Mouse (Mus musculus): ENCODE data around the gene Foxd1.
A peak's percentile ranks its signal among the peaks of the same experiment; 100 is the strongest.

Gene Foxd1

GRCm38 (mm10) chr13:98354090-98354801, at the start of gene Foxd1:
Gene Foxd1 (plus strand): TSS chr13:98354242.
- DNase-seq (ENCODE audit: low read depth) = no peak

- no peak for DNase-seq (ENCODE audit: low read depth)
Measured at GRCm38 (mm10) chr13:98305257-98305656, 48.8 kb upstream of the Foxd1 start.

GRCm38 (mm10) chr13:98306393-98306792, 47.6 kb upstream of the Foxd1 start:
- no peak for DNase-seq (ENCODE audit: low read depth)

GRCm38 (mm10) chr13:98306852-98307475, 47.1 kb upstream of the Foxd1 start:
- no peak for DNase-seq (ENCODE audit: low read depth)

GRCm38 (mm10) chr13:98308004-98308403, 46.0 kb upstream of the Foxd1 start:
- DNase-seq (ENCODE audit: low read depth) = no peak

- no peak for DNase-seq (ENCODE audit: low read depth)
Measured at GRCm38 (mm10) chr13:98308724-98309123, 45.3 kb upstream of the Foxd1 start.

- no peak for DNase-seq (ENCODE audit: low read depth)
Measured at GRCm38 (mm10) chr13:98311597-98311996, 42.4 kb upstream of the Foxd1 start.

GRCm38 (mm10) chr13:98313631-98314030, 40.4 kb upstream of the Foxd1 start:
- no peak for DNase-seq (ENCODE audit: low read depth)

- DNase-seq (ENCODE audit: low read depth) = no peak
Measured at GRCm38 (mm10) chr13:98315124-98315523, 38.9 kb upstream of the Foxd1 start.

GRCm38 (mm10) chr13:98316140-98316479, 37.9 kb upstream of the Foxd1 start:
- no peak for DNase-seq (ENCODE audit: low read depth)

GRCm38 (mm10) chr13:98316480-98317245, 37.4 kb upstream of the Foxd1 start, which contains the start of gene Btf3:
Gene Btf3 (minus strand): TSS chr13:98317006.
- peak; percentile 87 for DNase-seq (ENCODE audit: low read depth)

- DNase-seq (ENCODE audit: low read depth) = no peak
Measured at GRCm38 (mm10) chr13:98317246-98317677, 36.8 kb upstream of the Foxd1 start.

GRCm38 (mm10) chr13:98317911-98318310, 36.1 kb upstream of the Foxd1 start:
- no peak for DNase-seq (ENCODE audit: low read depth)

GRCm38 (mm10) chr13:98325034-98325433, 29.0 kb upstream of the Foxd1 start:
- DNase-seq (ENCODE audit: low read depth) = no peak

- DNase-seq (ENCODE audit: low read depth) = no peak
Measured at GRCm38 (mm10) chr13:98332106-98332505, 21.9 kb upstream of the Foxd1 start.

- DNase-seq (ENCODE audit: low read depth) = no peak
Measured at GRCm38 (mm10) chr13:98336205-98336604, 17.8 kb upstream of the Foxd1 start.

GRCm38 (mm10) chr13:98340506-98340905, 13.5 kb upstream of the Foxd1 start:
- DNase-seq (ENCODE audit: low read depth) = no peak

- DNase-seq (ENCODE audit: low read depth) = no peak
Measured at GRCm38 (mm10) chr13:98349491-98349890, 4.6 kb upstream of the Foxd1 start.

GRCm38 (mm10) chr13:98351527-98351926, 2.5 kb upstream of the Foxd1 start:
- DNase-seq (ENCODE audit: low read depth) = no peak

GRCm38 (mm10) chr13:98352381-98352975, 1.6 kb upstream of the Foxd1 start:
- no peak for DNase-seq (ENCODE audit: low read depth)

- no peak for DNase-seq (ENCODE audit: low read depth)
Measured at GRCm38 (mm10) chr13:98353709-98354089, 343 bp upstream of the Foxd1 start.

GRCm38 (mm10) chr13:98354871-98355558, 973 bp downstream of the Foxd1 start:
- no peak for DNase-seq (ENCODE audit: low read depth)

All from c-Kit-positive CD71-positive TER-119-negative erythroid progenitor cells, embryonic 14.5 days (primary cell).